13 mouse cellular contexts compared by ENCODE assay signal in the genomic region with DNA sequence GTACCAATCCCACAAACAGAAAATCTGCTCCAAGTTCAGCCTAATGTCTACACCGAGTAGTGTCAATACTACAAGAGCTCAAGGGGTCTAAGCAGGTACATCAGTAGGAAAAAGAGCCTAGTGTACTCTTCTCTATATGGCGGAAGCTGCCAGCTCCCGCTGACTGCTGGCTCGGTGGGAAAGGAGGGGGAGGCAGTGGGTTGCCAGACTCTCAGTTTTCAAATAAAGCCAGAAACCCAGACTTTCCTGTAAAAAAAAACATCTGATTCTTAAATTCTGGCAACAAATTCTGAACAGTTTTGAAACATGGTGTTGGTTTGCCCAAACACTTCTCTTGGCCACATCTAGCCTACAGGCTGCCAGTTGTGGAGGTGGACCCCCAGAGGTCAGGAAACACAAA.
DNase-seq lines count a peak whose midpoint lies in the region; TF ChIP-seq lines count a peak whose summit lies in the region.
"Had no signal": no experiment of that assay in that cellular context is flagged by ENCODE, and none has a peak within 500 bp of the region (broad histone marks: within the 10 kb centered on the region; RNA-seq: fewer than 3 reads in every experiment).

No protein-coding gene starts in this region.

- no peak overlapping the region for H3K27ac ChIP-seq in layer of hippocampus, adult 2 months
- H3K27ac ChIP-seq: intestine, embryonic 15.5 days; kidney, postnatal 0 days had no signal

- no peak for TF ChIP-seq CTCF in layer of hippocampus, adult 2 months (conservative IDR thresholded peaks at IDR 0.05)

- H3K4me3 ChIP-seq in layer of hippocampus, adult 2 months = no peak overlapping the region
- H3K4me3 ChIP-seq: intestine, embryonic 15.5 days had no signal

- peak; percentile 57 to 60 for DNase-seq in cerebellum, postnatal 14 days
- no peak for DNase-seq in cerebellum, adult 9-10 months
- peak; percentile 31 to 37 for DNase-seq in layer of hippocampus, adult 2 months (ENCODE audit: low spot score in 2 of 2)
- DNase-seq in layer of hippocampus, adult 9-10 months (ENCODE audit: low spot score) = no peak
- DNase-seq in layer of hippocampus, postnatal 14 days (ENCODE audit: low spot score in 2 of 2) = peak; percentile 38 to 51
- peak; percentile 48 to 58 for DNase-seq in right cerebral cortex, postnatal 36 days (ENCODE audit: low spot score in 2 of 2)
- DNase-seq in adrenal gland, postnatal 14 days = no peak
- no peak for DNase-seq in spleen, postnatal 10 days (ENCODE audit: low spot score in 2 of 2)
- DNase-seq: cerebellum, adult 18-20 months; heart, postnatal 4 days; lung, embryonic 14.5 days had no signal

Comparison
In these comparisons a context has a peak if more than half of its experiments do, and no peak if none do; other contexts are left out.
1. DNase-seq: peak in cerebellum, postnatal 14 days (2 of 2), layer of hippocampus, adult 2 months (2 of 2), layer of hippocampus, postnatal 14 days (2 of 2) and right cerebral cortex, postnatal 36 days (2 of 2); none in cerebellum, adult 9-10 months (single experiment), layer of hippocampus, adult 9-10 months (single experiment), adrenal gland, postnatal 14 days (single experiment) and spleen, postnatal 10 days (0 of 2).